In genomic region chrX:13631599-13632283, GRCm38 (mm10) we compare ENCODE assay signal across 20 mouse cellular contexts. TPM values are rescaled to one million over a fixed set of nuclear protein-coding genes. Genes with fewer than 3 reads are reported as not detected.
DNase-seq lines count a peak whose midpoint lies in the region; ATAC-seq and TF ChIP-seq lines count a peak whose summit lies in the region.
"Had no signal": no experiment of that assay in that cellular context is flagged by ENCODE, and none has a peak within 500 bp of the region (broad histone marks: within the 10 kb centered on the region; RNA-seq: fewer than 3 reads in every experiment).

Gene Gpr34, plus strand, starts transcription at chrX:13632089.

- no peak for TF ChIP-seq CTCF in layer of hippocampus, adult 2 months (conservative IDR thresholded peaks at IDR 0.05)
- TF ChIP-seq CTCF in bone marrow macrophage, adult 2 months (IDR thresholded peaks at IDR 0.05; ENCODE audit: low read depth, low read length) = no peak

- H3K27ac ChIP-seq in layer of hippocampus, adult 2 months = peak within 1 kb of the TSS; percentile 39; the same call in 1 of the 2 replicates
- H3K27ac ChIP-seq in bone marrow macrophage, adult 2 months (ENCODE audit: insufficient read depth, low read depth, low read length) = peak within 1 kb of the TSS; percentile 83
- H3K27ac ChIP-seq in hindbrain, embryonic 12.5 days = no peak within 1 kb of the TSS
- H3K27ac ChIP-seq: heart, embryonic 13.5 days; lung, embryonic 15.5 days had no signal

- no peak for ATAC-seq in hindbrain, embryonic 12.5 days (ENCODE audit: low FRiP score)
- ATAC-seq: intestine, postnatal 0 days had no signal

- H3K9me3 ChIP-seq in hindbrain, embryonic 12.5 days (replicated peaks) = no peaks in the 10 kb centered on the region
- H3K9me3 ChIP-seq: G1E; heart, embryonic 13.5 days; lung, embryonic 15.5 days had no signal

- peaks cover 13% of the 10 kb centered on the region for H3K4me1 ChIP-seq in bone marrow macrophage, adult 2 months (ENCODE audit: control insufficient read depth, insufficient read depth, low read length)
- H3K4me1 ChIP-seq in hindbrain, embryonic 12.5 days = no peaks in the 10 kb centered on the region
- H3K4me1 ChIP-seq: heart, embryonic 13.5 days; lung, embryonic 15.5 days had no signal

- H3K9ac ChIP-seq in hindbrain, embryonic 12.5 days = no peak within 1 kb of the TSS
- H3K9ac ChIP-seq: heart, embryonic 13.5 days; lung, embryonic 15.5 days had no signal

- TF ChIP-seq POLR2A in bone marrow macrophage, adult 2 months (IDR thresholded peaks at IDR 0.05; ENCODE audit: borderline replicate concordance, low read depth, low read length) = no peak

- no peaks in the 10 kb centered on the region for H3K36me3 ChIP-seq in hindbrain, embryonic 12.5 days
- H3K36me3 ChIP-seq: G1E; heart, embryonic 13.5 days; lung, embryonic 15.5 days had no signal

- 80% methylated on average over 5 of the region's 5 CpGs for WGBS in hindbrain, embryonic 12.5 days

- DNase-seq in layer of hippocampus, adult 2 months (ENCODE audit: low spot score in 2 of 2) = no peak
- DNase-seq in layer of hippocampus, adult 11-12 months (ENCODE audit: low spot score) = no peak
- DNase-seq in 416B (ENCODE audit: low read depth) = peak; percentile 29
- no peak for DNase-seq in left cerebral cortex, postnatal 14 days (ENCODE audit: low spot score in 2 of 2)
- DNase-seq in adrenal gland, postnatal 36 days = no peak
- no peak for DNase-seq in MN1 (ENCODE audit: low spot score)
- DNase-seq: adrenal gland, postnatal 14 days; cerebellum, postnatal 25 days; gastrocnemius, postnatal 25 days; kidney, postnatal 14 days; right cerebral cortex, postnatal 14 days; thymus, postnatal 4 days had no signal

- no peak within 1 kb of the TSS for H3K4me3 ChIP-seq in layer of hippocampus, adult 2 months
- peak within 1 kb of the TSS; percentile 23; the same call in 1 of the 2 replicates for H3K4me3 ChIP-seq in bone marrow macrophage, adult 2 months (ENCODE audit: insufficient read depth, low read length)
- no peak within 1 kb of the TSS for H3K4me3 ChIP-seq in hindbrain, embryonic 12.5 days
- H3K4me3 ChIP-seq: heart, embryonic 13.5 days; lung, embryonic 15.5 days had no signal

- H3K4me2 ChIP-seq in hindbrain, embryonic 12.5 days (replicated peaks) = no peak within 1 kb of the TSS
- H3K4me2 ChIP-seq: heart, embryonic 13.5 days; liver, embryonic 11.5 days; lung, embryonic 15.5 days had no signal

- intact Hi-C loops in left cerebral cortex, postnatal 14 days (cut with DNase I) = no loop called here

- no peaks in the 10 kb centered on the region; the same call in 1 of the 2 replicates for H3K27me3 ChIP-seq in hindbrain, embryonic 12.5 days
- H3K27me3 ChIP-seq: lung, embryonic 15.5 days had no signal

RNA-seq across cellular contexts. Expression of gene Gpr34, which starts in this region (rescaled TPM):
- 10 to 100 TPM in 1 of 2 experiments, 1 to 10 TPM in 1; 8.7 to 11.7 TPM for total RNA-seq in layer of hippocampus, adult 2 months (2021)
- polyA plus RNA-seq in bone marrow macrophage, adult 2 months (2012; ENCODE audit: insufficient read depth, insufficient read length, missing spikeins) = 24.0 and 25.0 TPM in 2 replicates
- 10 to 100 TPM; 12.4 to 15.3 TPM for total RNA-seq in left cerebral cortex, postnatal 14 days (2021)
- total RNA-seq in adrenal gland, postnatal 36 days (2021) = 1 to 10 TPM in 1 of 2 experiments, under 1 TPM in 1; 0.73 to 1.3 TPM
- 2.4 and 3.3 TPM in 2 replicates for polyA plus RNA-seq in hindbrain, embryonic 12.5 days (2016; fragmentation: Nextera tagmentation; extraction: Ambion mirVana)
- total RNA-seq: megakaryocyte-erythroid progenitor cell, adult 5-6 weeks had no signal
- polyA plus RNA-seq: G1E had no signal

Comparison
In these comparisons a context has a peak if more than half of its experiments do, and no peak if none do; other contexts are left out.
1. RNA of gene Gpr34 (total RNA-seq): 12.4 to 15.3 TPM in left cerebral cortex, postnatal 14 days and 8.7 to 11.7 TPM in layer of hippocampus, adult 2 months; 0.73 to 1.3 TPM in adrenal gland, postnatal 36 days; every median in the first group is over 4 times any median in the second.